Mouse (Mus musculus) 3134 (cell line): Measurements from ENCODE around the gene Olfr1250.
"Not testable (repeated sequence)": the region's sequence is repeated elsewhere in the genome, so short reads cannot be mapped to it uniquely, and the experiment has no call there.

Experiments used
- DNase-seq: peaks from one replicate; pipeline ENCODE4 v3.0.0-alpha.2; 2011; ENCODE audit warnings: low spot score; ENCODE audit not compliant: insufficient read length; ENCODE audit errors: extremely low read depth

The Olfr1250 gene

DNA sequence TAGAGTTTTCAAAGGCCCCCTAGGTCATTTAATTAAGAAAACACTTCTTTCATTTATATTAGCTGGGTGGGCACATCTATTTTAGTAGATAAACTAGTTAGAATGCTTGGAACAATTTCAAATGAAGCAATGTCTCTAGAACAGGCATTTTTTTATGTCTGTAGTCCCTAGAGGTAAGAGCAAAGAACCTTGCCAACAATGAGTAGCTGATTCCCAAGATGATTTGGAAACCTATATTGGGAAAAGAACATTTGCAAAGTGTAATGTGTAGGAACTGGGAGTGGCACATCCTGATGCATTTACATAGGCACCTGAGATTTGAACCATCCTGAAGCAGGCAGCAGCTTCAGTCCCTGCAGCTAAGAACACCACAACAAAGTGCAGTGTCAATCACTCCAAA, at the start of gene Olfr1250:
TSS of gene Olfr1250 (minus strand) at position 101 of the 400 bp plus-strand sequence.
- no peak for DNase-seq

DNA sequence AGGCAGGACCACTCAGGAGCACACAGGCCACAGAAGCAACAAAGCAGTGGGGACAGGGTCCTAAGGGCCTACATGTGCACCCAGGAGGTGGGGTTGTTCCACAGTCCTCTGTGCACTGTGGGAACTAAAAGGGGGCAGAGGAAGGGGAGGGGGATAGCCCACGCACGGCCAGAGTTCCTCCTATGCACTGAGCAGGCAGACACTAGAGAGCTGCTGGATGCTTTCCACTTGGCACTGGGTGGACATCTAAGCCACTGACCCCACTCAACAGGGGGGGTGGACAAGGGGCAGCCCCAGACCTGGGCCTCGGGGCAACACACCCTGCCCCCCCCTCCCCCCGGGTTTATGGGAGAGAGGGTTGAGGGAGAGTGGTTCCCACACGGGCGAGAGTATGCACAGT, 30.7 kb upstream of the Olfr1250 start:
- DNase-seq = no peak

DNA sequence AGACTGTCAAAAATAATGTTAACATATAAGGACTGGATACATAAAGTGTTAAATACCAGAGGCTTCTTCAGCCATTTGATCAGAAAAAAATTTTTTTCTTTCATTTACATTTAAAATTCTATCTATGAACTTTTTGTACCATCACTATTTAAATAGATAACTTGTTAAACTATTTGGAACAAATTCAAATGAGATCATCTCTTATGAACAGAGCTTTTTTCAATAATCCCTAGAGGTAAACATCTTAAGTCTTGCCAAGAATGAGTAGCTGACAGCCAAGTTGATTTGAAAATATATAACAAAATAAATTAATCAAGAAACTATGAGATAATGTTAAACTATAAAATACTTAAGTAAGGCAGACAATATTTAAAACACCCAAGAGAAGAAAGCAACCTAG, 10.6 kb upstream of the Olfr1250 start, which contains the start of gene Olfr1251:
TSS of gene Olfr1251 (minus strand) at position 101 of the 400 bp plus-strand sequence.
- DNase-seq = no peak

DNA sequence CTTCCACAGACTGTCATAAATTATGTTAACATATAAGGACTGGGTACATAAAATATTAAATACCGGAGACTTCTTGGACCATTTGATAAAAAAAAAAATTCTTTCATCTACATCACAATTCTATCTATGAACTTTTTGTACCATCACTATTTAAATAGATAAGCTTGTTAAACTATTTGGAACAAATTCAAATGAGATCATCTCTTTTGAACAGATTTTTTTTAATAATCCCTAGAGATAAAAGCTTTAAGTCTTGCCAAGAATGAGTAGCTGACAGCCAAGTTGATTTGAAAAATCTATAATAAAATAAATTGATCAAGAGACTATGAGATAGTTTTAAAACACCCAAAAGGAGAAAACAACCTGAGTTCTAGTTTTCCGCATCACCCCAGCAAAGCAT, 26.4 kb downstream of the Olfr1250 start, which contains the start of gene Olfr1249:
TSS of gene Olfr1249 (minus strand) at position 101 of the 400 bp plus-strand sequence.
- no peak for DNase-seq

DNA sequence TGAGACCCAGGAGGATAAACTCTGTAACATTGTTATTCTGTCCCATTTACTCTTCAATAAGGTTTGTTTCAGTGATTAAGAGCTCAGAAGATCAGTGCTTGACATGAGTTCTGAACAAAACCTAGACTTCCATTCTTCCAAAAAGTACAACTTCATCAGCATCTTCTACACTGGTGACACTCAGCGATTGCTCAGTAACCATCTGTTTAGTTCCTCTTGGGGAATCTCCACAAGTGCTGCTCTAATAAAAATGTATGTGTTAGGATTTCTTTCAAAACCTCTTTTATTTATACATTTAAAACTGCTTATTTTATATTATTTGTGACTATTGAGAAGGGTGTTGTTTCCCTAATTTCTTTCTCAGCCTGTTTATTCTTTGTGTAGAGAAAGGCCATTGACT, 43.1 kb downstream of the Olfr1250 start, which contains the start of gene Olfr1248:
TSS of gene Olfr1248 (minus strand) at position 101 of the 400 bp plus-strand sequence.
- not testable (repeated sequence) for DNase-seq

DNA sequence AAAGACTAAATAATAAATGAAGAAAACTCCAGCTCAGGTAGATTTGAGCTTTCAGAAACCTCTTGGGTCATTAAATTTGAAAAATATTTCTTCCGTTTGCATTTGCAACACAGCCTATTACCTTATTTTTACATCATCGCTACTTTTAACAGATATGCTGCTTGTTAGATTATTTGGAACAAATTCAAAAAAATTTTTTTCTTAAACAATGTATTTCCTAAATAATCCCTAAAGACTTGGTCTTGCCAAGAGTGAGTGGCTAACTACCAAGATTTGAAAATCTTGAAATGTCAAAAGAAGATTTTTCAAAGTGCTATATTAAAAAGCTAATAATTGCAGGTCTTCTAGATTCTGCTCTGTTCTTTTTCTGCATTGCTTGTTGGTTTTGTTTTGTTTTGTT, 47.2 kb downstream of the Olfr1250 start, which contains the start of gene Olfr1247:
TSS of gene Olfr1247 (minus strand) at position 101 of the 400 bp plus-strand sequence.
- DNase-seq = no peak
